Mouse (Mus musculus) B cell, adult 67 days (primary cell): ENCODE measurements around the gene Duxbl2. TPM values are rescaled to one million over a fixed set of nuclear protein-coding genes. Genes with fewer than 3 reads are reported as not detected.

Source experiments
- total RNA-seq, 2 experiments: library from RNA; stranded (reverse); gene quantifications; 4 replicates each; pipeline ENCODE4 v1.2.4; 2023

Gene Duxbl2
- total RNA-seq: not detected

GRCm38 (mm10) chr14:26118150-26118549 lies at the start of gene Duxbl2:
Gene Duxbl2 (plus strand): TSS chr14:26118349.

GRCm38 (mm10) chr14:26081216-26081615 lies 36.9 kb upstream of the Duxbl2 start, which contains the start of gene Cphx2:
Gene Cphx2 (plus strand): TSS chr14:26081516.

GRCm38 (mm10) chr14:26081997-26082396 lies 36.2 kb upstream of the Duxbl2 start, which contains the start of gene Cphx3:
Gene Cphx3 (plus strand): TSS chr14:26082297.

Other genes with a start within 250 kb of the Duxbl2 start
- not detected for gene Plac9a, start 215.2 kb upstream of the Duxbl2 start, total RNA-seq
- 1 to 10 TPM; 7.0 to 9.6 TPM for gene Tmem254a, start 190.7 kb upstream of the Duxbl2 start, total RNA-seq
- not detected for gene Cphx1, start 180.0 kb upstream of the Duxbl2 start, total RNA-seq
- gene Duxbl1, start 139.8 kb upstream of the Duxbl2 start, total RNA-seq: not detected
- gene Gm9780, start 75.6 kb upstream of the Duxbl2 start, total RNA-seq: not detected
- 10 to 100 TPM; 19.5 to 19.8 TPM for gene Tmem254c, start 51.0 kb upstream of the Duxbl2 start, total RNA-seq
- not detected for gene Cphx2, start 36.8 kb upstream of the Duxbl2 start, total RNA-seq
- not detected for gene Cphx3, start 36.1 kb upstream of the Duxbl2 start, total RNA-seq
- not detected for gene Plac9b, start 64.1 kb downstream of the Duxbl2 start, total RNA-seq
- 1 to 10 TPM; 5.0 to 6.7 TPM for gene Tmem254b, start 88.7 kb downstream of the Duxbl2 start, total RNA-seq
- gene Duxbl3, start 139.6 kb downstream of the Duxbl2 start, total RNA-seq: not detected